Mouse (Mus musculus): ENCODE data around the gene Ctsa. TPM values are rescaled to one million over a fixed set of nuclear protein-coding genes. Genes with fewer than 3 reads are reported as not detected.

Gene Ctsa
- total and polyA plus RNA-seq, 2 experiments from 2014 or later = 134 to 263 TPM

DNA sequence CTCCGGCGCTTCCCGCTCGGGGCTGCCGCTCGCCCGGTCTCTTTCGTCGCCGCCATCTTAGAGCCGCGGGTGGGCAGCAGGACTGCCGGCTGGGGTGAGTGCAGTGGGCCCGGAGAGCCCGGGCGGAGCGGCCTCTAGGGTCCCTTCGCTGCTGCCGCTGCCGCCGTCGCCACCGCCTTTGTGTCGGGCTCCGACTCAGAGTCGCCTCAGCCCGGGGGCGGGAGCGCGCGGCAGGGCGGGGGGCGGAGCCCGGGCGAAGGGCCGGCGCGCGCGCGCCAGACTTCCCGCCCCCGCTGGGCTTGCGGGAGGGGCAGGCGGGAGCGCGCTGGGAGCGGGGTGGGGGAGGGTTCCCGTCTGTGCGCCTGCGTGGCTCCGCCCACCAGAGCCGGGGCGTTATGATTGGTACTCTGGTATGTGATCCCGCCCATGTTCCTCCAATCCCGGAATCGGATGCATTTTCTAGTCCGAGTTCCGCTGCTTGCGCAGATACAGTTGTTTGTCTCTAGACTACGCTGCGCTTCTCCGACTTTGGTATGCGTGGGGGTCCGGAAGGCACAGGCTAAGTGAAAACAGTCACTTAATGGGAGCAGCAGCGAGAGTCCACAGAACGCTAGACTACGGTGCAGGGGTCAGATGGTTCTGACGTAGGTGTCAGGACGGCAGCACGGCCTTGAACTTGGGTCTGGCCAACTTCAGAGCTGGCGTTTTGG lies 47.0 kb downstream of the Ctsa start:
- TF ChIP-seq EP300 (IDR thresholded peaks at IDR 0.05; ENCODE audit: low read depth) (no peak; the same call in 1 of the 2 replicates), CTCF (IDR thresholded peaks at IDR 0.05; ENCODE audit: low read depth) (no peak)
- peak overlapping the region; percentile 100 for H3K27ac ChIP-seq (ENCODE audit: low read depth)
- no peaks in the 10 kb centered on the region for H3K27me3 ChIP-seq (ENCODE audit: control insufficient read depth, insufficient read depth, low read length)
- H3K4me3 ChIP-seq (ENCODE audit: low read depth, low read length) = peak overlapping the region; percentile 92
- H3K4me1 ChIP-seq (ENCODE audit: control insufficient read depth, insufficient read depth) = peaks cover 22% of the 10 kb centered on the region
- H3K9me3 ChIP-seq (replicated peaks; ENCODE audit: control insufficient read depth, low read length) = no peaks in the 10 kb centered on the region
- H3K9ac ChIP-seq (replicated peaks; ENCODE audit: low read depth, low read length) = peak overlapping the region; percentile 100
- H3K36me3 ChIP-seq (replicated peaks; ENCODE audit: control insufficient read depth, insufficient read depth, low read length) = peaks cover 26% of the 10 kb centered on the region
- ATAC-seq (ENCODE audit: insufficient read depth, low read depth) (peak; percentile 87), DNase-seq (ENCODE audit: low spot score) (peak; percentile 96)
- WGBS = 0% methylated on average over 56 of the region's 72 CpGs
- H3K4me2 ChIP-seq (ENCODE audit: low read depth, low read length) = peak overlapping the region; percentile 94

DNA sequence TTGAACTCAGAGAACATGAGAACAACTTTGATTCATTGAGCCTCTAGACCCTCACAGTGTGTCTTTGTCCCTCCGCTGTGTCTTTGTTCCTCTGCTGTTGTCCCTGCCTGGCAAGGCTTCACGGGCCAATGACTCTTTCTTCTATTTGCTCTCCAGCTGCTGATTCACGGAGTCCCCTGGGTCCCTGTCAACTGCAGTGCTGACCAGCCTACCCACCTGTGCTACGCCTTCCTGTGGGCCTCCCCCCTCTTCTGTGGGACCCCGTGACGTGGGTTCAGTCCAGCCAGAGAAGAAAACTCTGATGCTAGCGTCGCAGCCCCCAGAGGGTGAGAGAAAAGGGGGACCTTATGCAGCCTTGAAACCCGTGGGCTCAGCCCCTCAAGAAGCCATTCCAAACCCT lies 49.9 kb downstream of the Ctsa start:
- H3K36me3 ChIP-seq (replicated peaks; ENCODE audit: control insufficient read depth, insufficient read depth, low read length) = peaks cover 49% of the 10 kb centered on the region
- H3K27me3 ChIP-seq (ENCODE audit: control insufficient read depth, insufficient read depth, low read length) = no peaks in the 10 kb centered on the region
- H3K4me2 ChIP-seq (ENCODE audit: low read depth, low read length) = no peak overlapping the region
- H3K4me1 ChIP-seq (ENCODE audit: control insufficient read depth, insufficient read depth) = peaks cover 18% of the 10 kb centered on the region
- H3K27ac ChIP-seq (ENCODE audit: low read depth) = no peak overlapping the region
- no peak overlapping the region for H3K9ac ChIP-seq (replicated peaks; ENCODE audit: low read depth, low read length)
- WGBS = 82% methylated on average over 9 of the region's 9 CpGs
- no peaks in the 10 kb centered on the region for H3K9me3 ChIP-seq (replicated peaks; ENCODE audit: control insufficient read depth, low read length)
- H3K4me3 ChIP-seq (ENCODE audit: low read depth, low read length) = no peak overlapping the region
- DNase-seq (ENCODE audit: low spot score) (no peak), ATAC-seq (ENCODE audit: insufficient read depth, low read depth) (no peak)
- TF ChIP-seq EP300 (IDR thresholded peaks at IDR 0.05; ENCODE audit: low read depth) = no peak
- TF ChIP-seq CTCF (IDR thresholded peaks at IDR 0.05; ENCODE audit: low read depth) = no peak

GRCm38 (mm10) chr2:164885788-164886187 lies 53.1 kb downstream of the Ctsa start:
- H3K4me2 ChIP-seq (ENCODE audit: low read depth, low read length) = no peak overlapping the region
- no peaks in the 10 kb centered on the region for H3K27me3 ChIP-seq (ENCODE audit: control insufficient read depth, insufficient read depth, low read length)
- DNase-seq (ENCODE audit: low spot score) = no peak
- peaks cover 81% of the 10 kb centered on the region for H3K36me3 ChIP-seq (replicated peaks; ENCODE audit: control insufficient read depth, insufficient read depth, low read length)
- H3K9me3 ChIP-seq (replicated peaks; ENCODE audit: control insufficient read depth, low read length) = no peaks in the 10 kb centered on the region
- TF ChIP-seq CTCF (IDR thresholded peaks at IDR 0.05; ENCODE audit: low read depth) (no peak), EP300 (IDR thresholded peaks at IDR 0.05; ENCODE audit: low read depth) (no peak)
- no peak overlapping the region for H3K9ac ChIP-seq (replicated peaks; ENCODE audit: low read depth, low read length)
- peak; percentile 64 for ATAC-seq (ENCODE audit: insufficient read depth, low read depth)
- 0 out of 2 replicates have a peak, but pooled peaks cover 1% of the 10 kb centered on the region for H3K4me1 ChIP-seq (ENCODE audit: control insufficient read depth, insufficient read depth)
- no peak overlapping the region for H3K27ac ChIP-seq (ENCODE audit: low read depth)
- no peak overlapping the region for H3K4me3 ChIP-seq (ENCODE audit: low read depth, low read length)
- 23% methylated on average over 7 of the region's 7 CpGs for WGBS

GRCm38 (mm10) chr2:164886617-164887016 lies 53.9 kb downstream of the Ctsa start:
- H3K4me2 ChIP-seq (ENCODE audit: low read depth, low read length) = no peak overlapping the region
- no peaks in the 10 kb centered on the region for H3K9me3 ChIP-seq (replicated peaks; ENCODE audit: control insufficient read depth, low read length)
- no peak for ATAC-seq (ENCODE audit: insufficient read depth, low read depth)
- H3K4me3 ChIP-seq (ENCODE audit: low read depth, low read length) = no peak overlapping the region
- peaks cover 89% of the 10 kb centered on the region for H3K36me3 ChIP-seq (replicated peaks; ENCODE audit: control insufficient read depth, insufficient read depth, low read length)
- TF ChIP-seq EP300 (IDR thresholded peaks at IDR 0.05; ENCODE audit: low read depth) (no peak), CTCF (IDR thresholded peaks at IDR 0.05; ENCODE audit: low read depth) (no peak)
- no peak overlapping the region for H3K9ac ChIP-seq (replicated peaks; ENCODE audit: low read depth, low read length)
- no peaks in the 10 kb centered on the region for H3K4me1 ChIP-seq (ENCODE audit: control insufficient read depth, insufficient read depth)
- H3K27me3 ChIP-seq (ENCODE audit: control insufficient read depth, insufficient read depth, low read length) = no peaks in the 10 kb centered on the region
- WGBS = 96% methylated on average over 10 of the region's 10 CpGs
- H3K27ac ChIP-seq (ENCODE audit: low read depth) = no peak overlapping the region
- DNase-seq (ENCODE audit: low spot score) = no peak

DNA sequence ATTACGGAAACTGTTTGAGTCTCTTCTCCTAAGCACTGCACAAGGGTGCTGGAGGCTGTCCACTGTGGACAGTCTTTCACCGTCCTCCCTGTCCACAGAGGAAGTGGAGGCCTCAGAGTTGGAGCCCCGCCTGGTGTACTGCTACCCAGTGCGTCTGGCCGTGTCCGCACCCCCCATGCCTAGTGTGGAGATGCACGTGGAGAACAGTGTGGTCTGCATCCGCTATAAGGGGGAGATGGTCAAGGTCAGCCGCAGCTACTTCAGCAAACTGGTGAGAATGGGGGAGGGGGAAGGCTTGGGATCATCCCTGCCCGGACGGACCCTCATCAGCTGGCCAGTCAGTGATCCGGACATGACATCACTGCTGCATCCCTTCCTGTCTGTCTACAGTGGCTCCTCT lies 56.3 kb downstream of the Ctsa start:
- Histone ChIP-seq H3K9me3 (replicated peaks; ENCODE audit: control insufficient read depth, low read length) (no peaks in the 10 kb centered on the region), H3K4me1 (ENCODE audit: control insufficient read depth, insufficient read depth) (no peaks in the 10 kb centered on the region), H3K27me3 (ENCODE audit: control insufficient read depth, insufficient read depth, low read length) (no peaks in the 10 kb centered on the region), H3K27ac (ENCODE audit: low read depth) (no peak overlapping the region), H3K36me3 (replicated peaks; ENCODE audit: control insufficient read depth, insufficient read depth, low read length) (peaks cover 98% of the 10 kb centered on the region), H3K4me3 (ENCODE audit: low read depth, low read length) (no peak overlapping the region), H3K4me2 (ENCODE audit: low read depth, low read length) (no peak overlapping the region), H3K9ac (replicated peaks; ENCODE audit: low read depth, low read length) (no peak overlapping the region)
- no peak for DNase-seq (ENCODE audit: low spot score)
- TF ChIP-seq EP300 (IDR thresholded peaks at IDR 0.05; ENCODE audit: low read depth) (no peak), CTCF (IDR thresholded peaks at IDR 0.05; ENCODE audit: low read depth) (no peak)
- ATAC-seq (ENCODE audit: insufficient read depth, low read depth) = no peak
- 72% methylated on average over 12 of the region's 12 CpGs for WGBS

- DNase-seq (ENCODE audit: low spot score) (no peak), ATAC-seq (ENCODE audit: insufficient read depth, low read depth) (no peak)
- Histone ChIP-seq H3K4me2 (ENCODE audit: low read depth, low read length) (no peak overlapping the region), H3K4me3 (ENCODE audit: low read depth, low read length) (no peak overlapping the region), H3K27me3 (ENCODE audit: control insufficient read depth, insufficient read depth, low read length) (no peaks in the 10 kb centered on the region), H3K4me1 (ENCODE audit: control insufficient read depth, insufficient read depth) (no peaks in the 10 kb centered on the region), H3K36me3 (replicated peaks; ENCODE audit: control insufficient read depth, insufficient read depth, low read length) (peaks cover 99% of the 10 kb centered on the region), H3K9ac (replicated peaks; ENCODE audit: low read depth, low read length) (no peak overlapping the region), H3K27ac (ENCODE audit: low read depth) (no peak overlapping the region), H3K9me3 (replicated peaks; ENCODE audit: control insufficient read depth, low read length) (no peaks in the 10 kb centered on the region)
- 85% methylated on average over 2 of the region's 2 CpGs for WGBS
- TF ChIP-seq EP300 (IDR thresholded peaks at IDR 0.05; ENCODE audit: low read depth) (no peak), CTCF (IDR thresholded peaks at IDR 0.05; ENCODE audit: low read depth) (no peak)
These were observed 57.3 kb downstream of the Ctsa start for GRCm38 (mm10) chr2:164889960-164890359.

Other genes starting within 250 kb of the Ctsa start
- not detected in 2 replicates for gene Wfdc6a, start 247.4 kb upstream of the Ctsa start, total RNA-seq (2014; rRNA removed; ENCODE audit: low replicate concordance)
- 0.25 and 0.30 TPM in 2 replicates for gene Wfdc6a, start 247.4 kb upstream of the Ctsa start, polyA plus RNA-seq (2015; fragmentation: Nextera tagmentation; extraction: Ambion mirVana)
- gene Eppin, start 239.3 kb upstream of the Ctsa start, total RNA-seq (2014; rRNA removed; ENCODE audit: low replicate concordance) = not detected in 2 replicates
- not detected in 2 replicates for gene Eppin, start 239.3 kb upstream of the Ctsa start, polyA plus RNA-seq (2015; fragmentation: Nextera tagmentation; extraction: Ambion mirVana)
- gene Wfdc6b, start 219.4 kb upstream of the Ctsa start, total RNA-seq (2014; rRNA removed; ENCODE audit: low replicate concordance) = not detected in 2 replicates
- gene Wfdc6b, start 219.4 kb upstream of the Ctsa start, polyA plus RNA-seq (2015; fragmentation: Nextera tagmentation; extraction: Ambion mirVana) = not detected in 2 replicates
- gene Wfdc8, start 219.2 kb upstream of the Ctsa start, total RNA-seq (2014; rRNA removed; ENCODE audit: low replicate concordance) = not detected in 2 replicates
- not detected in 2 replicates for gene Wfdc8, start 219.2 kb upstream of the Ctsa start, polyA plus RNA-seq (2015; fragmentation: Nextera tagmentation; extraction: Ambion mirVana)
- gene Wfdc16, start 194.1 kb upstream of the Ctsa start, total RNA-seq (2014; rRNA removed; ENCODE audit: low replicate concordance) = not detected in 2 replicates
- gene Wfdc16, start 194.1 kb upstream of the Ctsa start, polyA plus RNA-seq (2015; fragmentation: Nextera tagmentation; extraction: Ambion mirVana) = not detected in 2 replicates
- gene Wfdc10, start 176.8 kb upstream of the Ctsa start, total RNA-seq (2014; rRNA removed; ENCODE audit: low replicate concordance) = not detected in 2 replicates
- not detected in 2 replicates for gene Wfdc10, start 176.8 kb upstream of the Ctsa start, polyA plus RNA-seq (2015; fragmentation: Nextera tagmentation; extraction: Ambion mirVana)
- gene Wfdc9, start 176.3 kb upstream of the Ctsa start, total RNA-seq (2014; rRNA removed; ENCODE audit: low replicate concordance) = not detected in 2 replicates
- gene Wfdc9, start 176.3 kb upstream of the Ctsa start, polyA plus RNA-seq (2015; fragmentation: Nextera tagmentation; extraction: Ambion mirVana) = not detected in 2 replicates
- gene Wfdc11, start 158.8 kb upstream of the Ctsa start, total RNA-seq (2014; rRNA removed; ENCODE audit: low replicate concordance) = not detected in 2 replicates
- gene Wfdc11, start 158.8 kb upstream of the Ctsa start, polyA plus RNA-seq (2015; fragmentation: Nextera tagmentation; extraction: Ambion mirVana) = not detected in 2 replicates
- gene Wfdc13, start 147.8 kb upstream of the Ctsa start, total RNA-seq (2014; rRNA removed; ENCODE audit: low replicate concordance) = not detected in 2 replicates
- not detected in 2 replicates for gene Wfdc13, start 147.8 kb upstream of the Ctsa start, polyA plus RNA-seq (2015; fragmentation: Nextera tagmentation; extraction: Ambion mirVana)
- gene Spint4, start 134.4 kb upstream of the Ctsa start, total RNA-seq (2014; rRNA removed; ENCODE audit: low replicate concordance) = not detected in 2 replicates
- gene Spint4, start 134.4 kb upstream of the Ctsa start, polyA plus RNA-seq (2015; fragmentation: Nextera tagmentation; extraction: Ambion mirVana) = not detected in 2 replicates
- not detected in 2 replicates for gene Spint5, start 117.6 kb upstream of the Ctsa start, total RNA-seq (2014; rRNA removed; ENCODE audit: low replicate concordance)
- gene Spint5, start 117.6 kb upstream of the Ctsa start, polyA plus RNA-seq (2015; fragmentation: Nextera tagmentation; extraction: Ambion mirVana) = not detected in 2 replicates
- gene Wfdc3, start 86.9 kb upstream of the Ctsa start, total RNA-seq (2014; rRNA removed; ENCODE audit: low replicate concordance) = not detected in 2 replicates
- 0.46 and 0.51 TPM in 2 replicates for gene Wfdc3, start 86.9 kb upstream of the Ctsa start, polyA plus RNA-seq (2015; fragmentation: Nextera tagmentation; extraction: Ambion mirVana)
- gene Dnttip1, start 86.9 kb upstream of the Ctsa start, total RNA-seq (2014; rRNA removed; ENCODE audit: low replicate concordance) = 8.9 and 19.1 TPM in 2 replicates
- 42.8 and 43.3 TPM in 2 replicates for gene Dnttip1, start 86.9 kb upstream of the Ctsa start, polyA plus RNA-seq (2015; fragmentation: Nextera tagmentation; extraction: Ambion mirVana)
- 175 and 320 TPM in 2 replicates for gene Ube2c, start 63.0 kb upstream of the Ctsa start, total RNA-seq (2014; rRNA removed; ENCODE audit: low replicate concordance)
- 116 and 117 TPM in 2 replicates for gene Ube2c, start 63.0 kb upstream of the Ctsa start, polyA plus RNA-seq (2015; fragmentation: Nextera tagmentation; extraction: Ambion mirVana)
- 4.9 and 5.0 TPM in 2 replicates for gene Tnnc2, start 52.9 kb upstream of the Ctsa start, total RNA-seq (2014; rRNA removed; ENCODE audit: low replicate concordance)
- 0.18 and 0.25 TPM in 2 replicates for gene Tnnc2, start 52.9 kb upstream of the Ctsa start, polyA plus RNA-seq (2015; fragmentation: Nextera tagmentation; extraction: Ambion mirVana)
- gene Snx21, start 47.0 kb upstream of the Ctsa start, total RNA-seq (2014; rRNA removed; ENCODE audit: low replicate concordance) = 46.4 and 98.1 TPM in 2 replicates
- 29.8 and 30.8 TPM in 2 replicates for gene Snx21, start 47.0 kb upstream of the Ctsa start, polyA plus RNA-seq (2015; fragmentation: Nextera tagmentation; extraction: Ambion mirVana)
- gene Acot8, start 28.0 kb upstream of the Ctsa start, total RNA-seq (2014; rRNA removed; ENCODE audit: low replicate concordance) = 10.6 and 28.9 TPM in 2 replicates
- gene Acot8, start 28.0 kb upstream of the Ctsa start, polyA plus RNA-seq (2015; fragmentation: Nextera tagmentation; extraction: Ambion mirVana) = 11.4 and 14.1 TPM in 2 replicates
- 0.93 and 2.8 TPM in 2 replicates for gene Zswim3, start 27.8 kb upstream of the Ctsa start, total RNA-seq (2014; rRNA removed; ENCODE audit: low replicate concordance)
- gene Zswim3, start 27.8 kb upstream of the Ctsa start, polyA plus RNA-seq (2015; fragmentation: Nextera tagmentation; extraction: Ambion mirVana) = 3.3 and 3.4 TPM in 2 replicates
- 5.4 TPM in 2 replicates for gene Zswim1, start 10.2 kb upstream of the Ctsa start, total RNA-seq (2014; rRNA removed; ENCODE audit: low replicate concordance)
- gene Zswim1, start 10.2 kb upstream of the Ctsa start, polyA plus RNA-seq (2015; fragmentation: Nextera tagmentation; extraction: Ambion mirVana) = 7.0 and 7.4 TPM in 2 replicates
- gene Spata25, start 4.3 kb upstream of the Ctsa start, total RNA-seq (2014; rRNA removed; ENCODE audit: low replicate concordance) = not detected in 2 replicates
- gene Spata25, start 4.3 kb upstream of the Ctsa start, polyA plus RNA-seq (2015; fragmentation: Nextera tagmentation; extraction: Ambion mirVana) = not detected in 2 replicates
- gene Neurl2, start 583 bp downstream of the Ctsa start, total RNA-seq (2014; rRNA removed; ENCODE audit: low replicate concordance) = 57.1 and 103 TPM in 2 replicates
- 68.4 and 76.5 TPM in 2 replicates for gene Neurl2, start 583 bp downstream of the Ctsa start, polyA plus RNA-seq (2015; fragmentation: Nextera tagmentation; extraction: Ambion mirVana)
- gene Pltp, start 24.8 kb downstream of the Ctsa start, total RNA-seq (2014; rRNA removed; ENCODE audit: low replicate concordance) = 7.7 and 10.4 TPM in 2 replicates
- gene Pltp, start 24.8 kb downstream of the Ctsa start, polyA plus RNA-seq (2015; fragmentation: Nextera tagmentation; extraction: Ambion mirVana) = 8.3 and 8.6 TPM in 2 replicates
- gene Pcif1, start 46.4 kb downstream of the Ctsa start, total RNA-seq (2014; rRNA removed; ENCODE audit: low replicate concordance) = 51.8 and 63.6 TPM in 2 replicates
- 50.6 and 54.2 TPM in 2 replicates for gene Pcif1, start 46.4 kb downstream of the Ctsa start, polyA plus RNA-seq (2015; fragmentation: Nextera tagmentation; extraction: Ambion mirVana)
- 18.0 and 19.6 TPM in 2 replicates for gene Zfp335, start 78.9 kb downstream of the Ctsa start, total RNA-seq (2014; rRNA removed; ENCODE audit: low replicate concordance)
- gene Zfp335, start 78.9 kb downstream of the Ctsa start, polyA plus RNA-seq (2015; fragmentation: Nextera tagmentation; extraction: Ambion mirVana) = 3.7 TPM in 2 replicates
- 0.08 and 2.1 TPM in 2 replicates for gene Mmp9, start 107.9 kb downstream of the Ctsa start, total RNA-seq (2014; rRNA removed; ENCODE audit: low replicate concordance)
- 0.32 and 0.64 TPM in 2 replicates for gene Mmp9, start 107.9 kb downstream of the Ctsa start, polyA plus RNA-seq (2015; fragmentation: Nextera tagmentation; extraction: Ambion mirVana)
- gene Slc12a5, start 127.9 kb downstream of the Ctsa start, total RNA-seq (2014; rRNA removed; ENCODE audit: low replicate concordance) = 0.50 and 3.5 TPM in 2 replicates
- 0.31 and 0.48 TPM in 2 replicates for gene Slc12a5, start 127.9 kb downstream of the Ctsa start, polyA plus RNA-seq (2015; fragmentation: Nextera tagmentation; extraction: Ambion mirVana)
- gene Ncoa5, start 202.0 kb downstream of the Ctsa start, total RNA-seq (2014; rRNA removed; ENCODE audit: low replicate concordance) = 20.0 and 30.7 TPM in 2 replicates
- 20.6 and 20.8 TPM in 2 replicates for gene Ncoa5, start 202.0 kb downstream of the Ctsa start, polyA plus RNA-seq (2015; fragmentation: Nextera tagmentation; extraction: Ambion mirVana)
- gene Cd40, start 222.8 kb downstream of the Ctsa start, total RNA-seq (2014; rRNA removed; ENCODE audit: low replicate concordance) = 12.1 and 12.9 TPM in 2 replicates
- gene Cd40, start 222.8 kb downstream of the Ctsa start, polyA plus RNA-seq (2015; fragmentation: Nextera tagmentation; extraction: Ambion mirVana) = 5.1 and 6.7 TPM in 2 replicates

Data from heart, postnatal 0 days (tissue).